Mouse (Mus musculus) cerebellum, adult 11-12 months (tissue): ENCODE results near the gene Map3k6.

Experiments used
- DNase-seq: peaks from one replicate; pipeline ENCODE4 v3.0.0; 2022

Gene Map3k6

GRCm38 (mm10) chr4:133256820-133257219, 16.2 kb downstream of the Map3k6 start:
- DNase-seq = no peak

- no peak for DNase-seq
Observed at GRCm38 (mm10) chr4:133257230-133257629, 16.6 kb downstream of the Map3k6 start.

GRCm38 (mm10) chr4:133257798-133258408, 17.3 kb downstream of the Map3k6 start:
- DNase-seq = no peak

GRCm38 (mm10) chr4:133261641-133262374, 21.2 kb downstream of the Map3k6 start:
- DNase-seq = no peak

GRCm38 (mm10) chr4:133262375-133262765, 21.8 kb downstream of the Map3k6 start:
- DNase-seq = no peak

- no peak for DNase-seq
Observed at GRCm38 (mm10) chr4:133262882-133263281, 22.3 kb downstream of the Map3k6 start, which contains the start of gene Sytl1. TSS of gene Sytl1 (minus strand) at chr4:133263113.

- DNase-seq = no peak
Observed at GRCm38 (mm10) chr4:133263756-133264155, 23.1 kb downstream of the Map3k6 start.

- DNase-seq = no peak
Observed at GRCm38 (mm10) chr4:133264559-133264958, 23.9 kb downstream of the Map3k6 start.

GRCm38 (mm10) chr4:133265297-133265696, 24.7 kb downstream of the Map3k6 start:
- DNase-seq = no peak

- no peak for DNase-seq
Observed at GRCm38 (mm10) chr4:133265759-133266158, 25.1 kb downstream of the Map3k6 start.

- DNase-seq = no peak
Observed at GRCm38 (mm10) chr4:133266248-133266880, 25.7 kb downstream of the Map3k6 start.

- DNase-seq = no peak
Observed at GRCm38 (mm10) chr4:133268931-133269330, 28.3 kb downstream of the Map3k6 start.

GRCm38 (mm10) chr4:133269596-133269995, 29.0 kb downstream of the Map3k6 start:
- no peak for DNase-seq

GRCm38 (mm10) chr4:133270929-133271328, 30.3 kb downstream of the Map3k6 start:
- no peak for DNase-seq

GRCm38 (mm10) chr4:133277104-133278026, 36.7 kb downstream of the Map3k6 start, which contains the start of gene Tmem222:
TSS of gene Tmem222 (minus strand) at chr4:133277792.
- peak; percentile 95 for DNase-seq

GRCm38 (mm10) chr4:133278067-133278466, 37.4 kb downstream of the Map3k6 start:
- no peak for DNase-seq

GRCm38 (mm10) chr4:133278482-133278881, 37.9 kb downstream of the Map3k6 start:
- no peak for DNase-seq

- no peak for DNase-seq
Observed at GRCm38 (mm10) chr4:133281513-133281912, 40.9 kb downstream of the Map3k6 start.

GRCm38 (mm10) chr4:133281951-133282481, 41.4 kb downstream of the Map3k6 start:
- DNase-seq = peak; percentile 40

- no peak for DNase-seq
Observed at GRCm38 (mm10) chr4:133282656-133283055, 42.0 kb downstream of the Map3k6 start.

- DNase-seq = no peak
Observed at GRCm38 (mm10) chr4:133285299-133285698, 44.7 kb downstream of the Map3k6 start.

GRCm38 (mm10) chr4:133285950-133286349, 45.3 kb downstream of the Map3k6 start:
- no peak for DNase-seq
